Mouse (Mus musculus) heart, embryonic 14.5 days (tissue): Measurements from ENCODE around the gene Rag2. TPM values are rescaled to one million over a fixed set of nuclear protein-coding genes. Genes with fewer than 3 reads are reported as not detected.

ENCODE experiments used
- ATAC-seq: fragments of 200-750 bp; cut with Nextera tagmentation; 2 replicates; pipeline ENCODE4 v1.8.0; 2017; ENCODE audit warnings: low read depth, moderate TSS enrichment; ENCODE audit not compliant: insufficient number of reproducible peaks, insufficient read depth, low FRiP score
- H3K27ac ChIP-seq, 2 experiments: fragments of 200-500 bp in 1 of 2; fragments of 300-500 bp in 1 of 2; sonication (generic) in 1 of 2; replicated peaks in 1 of 2; 2 replicates each; pipeline ENCODE4 v1.5.1; 2012 to 2014; ENCODE audit warnings: low read depth in 2 of 2, low read length in 2 of 2, control low read depth in 1 of 2, mild to moderate bottlenecking in 1 of 2, mixed read lengths in 1 of 2; ENCODE audit not compliant: control insufficient read depth in 1 of 2, insufficient read depth in 1 of 2
- H3K27me3 ChIP-seq: fragments of 300-500 bp; sonication (generic); 2 replicates; pipeline ENCODE4 v1.6.1; 2014; ENCODE audit warnings: mild to moderate bottlenecking, low read length, control low read depth; ENCODE audit not compliant: control insufficient read depth, insufficient read depth
- H3K36me3 ChIP-seq: fragments of 300-500 bp; sonication (generic); 2 replicates; pipeline ENCODE4 v1.6.1; 2014; ENCODE audit warnings: mild to moderate bottlenecking, control low read depth, low read length, mixed read lengths; ENCODE audit not compliant: control insufficient read depth, insufficient read depth
- H3K4me1 ChIP-seq, 2 experiments: fragments of 200-500 bp in 1 of 2; fragments of 300-500 bp in 1 of 2; sonication (generic) in 1 of 2; 2 replicates each; pipeline ENCODE4 v1.6.1; 2012 to 2014; ENCODE audit warnings: low read length in 2 of 2, control low read depth in 1 of 2, mixed read lengths in 1 of 2; ENCODE audit not compliant: control insufficient read depth in 2 of 2, insufficient read depth in 2 of 2
- H3K4me2 ChIP-seq: fragments of 300-500 bp; sonication (generic); 2 replicates; pipeline ENCODE4 v1.6.1; 2014; ENCODE audit warnings: mild to moderate bottlenecking, low read length
- H3K4me3 ChIP-seq, 2 experiments: fragments of 200-500 bp in 1 of 2; fragments of 300-500 bp in 1 of 2; sonication (generic) in 1 of 2; 2 replicates each; pipeline ENCODE4 v1.5.1; 2012 to 2014; ENCODE audit warnings: low read length in 2 of 2, mild to moderate bottlenecking in 2 of 2, control low read depth in 1 of 2, low read depth in 1 of 2, moderate library complexity in 1 of 2; ENCODE audit not compliant: control insufficient read depth in 1 of 2, insufficient read depth in 1 of 2
- H3K9ac ChIP-seq: fragments of 300-500 bp; sonication (generic); 2 replicates; pipeline ENCODE4 v1.6.1; 2014; ENCODE audit warnings: mild to moderate bottlenecking, low read length
- H3K9me3 ChIP-seq: fragments of 300-500 bp; sonication (generic); 2 replicates; pipeline ENCODE4 v1.6.1; 2016; ENCODE audit warnings: low read length, control low read depth; ENCODE audit not compliant: control insufficient read depth
- WGBS: fragments of 180-500 bp; shearing (Covaris S2); extraction: QIAGEN DNeasy Blood & Tissue Kit; methylation state at CpG from one replicate; pipeline ENCODE4 v1.1.7; 2014; 5-methylcytosine and 5-hydroxymethylcytosine counted together
- polyA plus RNA-seq: library from polyadenylated mRNA; unstranded; fragments of >200 nt; fragmentation: Nextera tagmentation; extraction: Ambion mirVana; gene quantifications from 2 replicates; pipeline ENCODE4 v1.2.1, GENCODE M21; 2014

Rag2 gene
- polyA plus RNA-seq, 1 experiment from 2014 or later, result not detected

DNA sequence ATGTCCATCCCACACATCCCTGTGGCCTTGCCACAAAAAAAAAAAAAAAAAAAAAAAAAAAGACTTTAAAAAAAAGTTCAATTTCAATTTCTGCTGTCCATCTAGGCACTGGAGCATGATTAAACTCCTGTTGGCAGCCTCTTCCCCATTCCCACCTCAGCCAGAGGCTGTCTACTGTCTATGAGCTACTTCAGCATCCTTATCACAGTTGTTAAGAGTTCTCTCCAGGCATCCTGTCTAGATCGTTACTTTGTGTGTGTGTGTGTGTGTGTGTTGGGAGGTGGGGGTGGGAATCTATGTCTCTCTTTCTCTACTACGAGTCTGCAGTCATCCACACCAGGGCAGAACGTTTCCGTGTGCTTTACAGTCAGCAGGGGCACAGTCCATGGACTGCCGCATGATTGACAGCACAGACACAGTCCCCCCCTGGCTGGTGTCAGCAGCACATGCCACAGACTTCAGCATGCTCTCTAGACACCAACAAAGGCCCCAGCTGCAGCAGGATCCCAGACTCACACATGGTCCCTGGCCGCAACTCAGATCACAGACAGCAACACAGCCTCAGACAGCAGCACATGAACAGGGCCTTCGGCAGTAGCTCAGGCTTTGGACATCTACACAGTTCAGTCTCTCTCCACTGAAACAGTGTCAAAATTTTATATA, 16.2 kb upstream of the Rag2 start:
- Histone ChIP-seq H3K4me3 (no peak overlapping the region), H3K9me3 (no peaks in the 10 kb centered on the region), H3K4me1 (peaks cover 0 to 3% of the 10 kb centered on the region in 2 experiments; a peak in 1 of 4 replicates), H3K27me3 (no peaks in the 10 kb centered on the region), H3K36me3 (no peaks in the 10 kb centered on the region), H3K4me2 (peak overlapping the region; percentile 19), H3K27ac (0 out of 4 replicates have a peak overlapping the region, but pooled peaks of 1 of the 2 experiments have one; percentile 27), H3K9ac (no peak overlapping the region)
- ATAC-seq, result peak; percentile 64; the same call in 1 of the 2 replicates
- 14% methylated on average over 7 of the region's 7 CpGs for WGBS

DNA sequence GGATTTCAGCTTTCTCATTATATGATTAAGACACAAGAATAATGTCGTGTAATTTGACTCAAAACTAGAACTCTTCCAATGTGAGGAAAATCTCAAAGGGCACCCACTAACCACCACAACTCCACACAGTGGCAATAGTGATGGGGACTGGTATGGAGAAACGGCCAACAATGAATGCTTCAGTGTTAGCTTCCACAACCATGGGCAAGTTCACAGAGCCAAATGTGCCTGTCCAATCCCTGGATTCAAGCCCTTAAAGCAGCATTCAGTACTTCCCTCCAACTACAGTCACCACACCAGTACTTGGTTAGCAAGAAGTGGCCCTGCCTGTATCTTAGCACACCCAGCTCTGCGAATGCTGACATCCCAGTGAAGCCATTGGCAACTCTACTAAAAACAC, 13.7 kb upstream of the Rag2 start:
- Histone ChIP-seq H3K4me2 (no peak overlapping the region), H3K9me3 (no peaks in the 10 kb centered on the region), H3K27ac (no peak overlapping the region), H3K9ac (no peak overlapping the region), H3K27me3 (no peaks in the 10 kb centered on the region), H3K36me3 (no peaks in the 10 kb centered on the region), H3K4me1 (peaks cover 0 to 7% of the 10 kb centered on the region in 2 experiments; a peak in 2 of 4 replicates), H3K4me3 (no peak overlapping the region)
- no peak for ATAC-seq
- 88% methylated on average over 3 of the region's 3 CpGs for WGBS

DNA sequence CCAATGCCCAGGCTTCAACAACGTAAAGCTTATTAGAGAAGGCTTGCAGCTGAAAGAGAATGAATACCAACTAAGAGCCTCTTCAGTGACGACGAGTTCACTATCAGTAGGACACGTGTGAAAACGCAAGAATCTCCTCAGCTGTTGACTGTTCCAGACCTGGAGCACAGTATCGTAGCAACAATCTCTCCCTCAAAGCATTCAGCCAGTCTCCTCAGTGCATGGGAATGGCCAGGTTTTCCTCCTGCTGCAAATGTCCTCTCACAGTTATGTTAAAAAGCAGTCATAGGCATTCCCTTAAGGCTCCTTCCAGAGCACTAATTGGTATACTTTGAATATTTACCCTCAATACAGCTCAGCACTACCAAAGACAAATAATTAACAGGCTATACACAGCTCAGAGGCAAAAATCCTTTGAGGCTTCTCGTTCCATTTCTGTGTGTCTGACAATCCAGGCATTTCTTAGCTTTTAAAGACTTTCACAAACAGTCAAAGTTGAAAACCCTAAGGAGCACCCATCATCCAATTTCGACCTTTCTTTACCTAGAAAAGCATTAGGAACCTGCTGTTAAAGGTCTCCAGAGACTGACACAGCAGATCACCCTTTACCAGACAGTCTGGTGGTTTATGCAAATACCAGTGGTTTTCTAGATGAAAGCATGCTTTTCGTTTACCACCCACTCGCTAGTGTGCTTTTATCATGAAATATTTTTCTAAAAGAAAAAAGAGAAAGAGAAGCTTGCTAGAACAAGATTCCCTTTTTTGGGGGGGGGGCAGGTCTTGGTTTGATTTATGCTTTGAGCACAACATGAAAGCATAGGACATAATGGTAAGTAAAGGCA, 8.8 kb upstream of the Rag2 start:
- no peak overlapping the region for H3K4me3 ChIP-seq
- no peak overlapping the region for H3K9ac ChIP-seq
- H3K4me1 ChIP-seq, result peaks cover 0 to 4% of the 10 kb centered on the region in 2 experiments; a peak in 2 of 4 replicates
- H3K27me3 ChIP-seq, result no peaks in the 10 kb centered on the region
- H3K9me3 ChIP-seq, result no peaks in the 10 kb centered on the region
- 41% methylated on average over 10 of the region's 10 CpGs for WGBS
- no peak overlapping the region for H3K27ac ChIP-seq
- no peaks in the 10 kb centered on the region for H3K36me3 ChIP-seq
- no peak overlapping the region for H3K4me2 ChIP-seq
- ATAC-seq, result no peak

DNA sequence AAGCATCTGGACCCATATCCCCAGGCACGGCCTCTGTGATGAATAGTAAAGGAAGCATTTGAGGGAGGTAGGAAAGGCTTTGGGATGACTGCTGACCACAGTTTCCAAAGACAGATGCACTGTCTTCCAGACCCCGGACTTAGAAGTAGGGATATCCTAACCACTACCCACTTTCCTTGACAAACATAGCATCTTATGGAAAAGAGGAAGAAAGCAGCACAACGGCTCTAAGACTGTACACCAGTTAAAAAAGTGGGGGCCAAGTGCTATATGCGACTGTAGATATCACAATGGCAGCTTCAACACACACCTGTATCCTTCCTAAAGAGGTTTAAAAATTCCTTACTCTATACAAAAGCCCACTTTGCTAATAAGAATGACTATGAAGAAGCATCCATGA, 6.1 kb upstream of the Rag2 start:
- H3K4me1 ChIP-seq, result peaks cover 0 to 4% of the 10 kb centered on the region in 2 experiments; a peak in 1 of 4 replicates
- H3K27me3 ChIP-seq, result no peaks in the 10 kb centered on the region
- H3K4me3 ChIP-seq, result no peak overlapping the region
- H3K36me3 ChIP-seq, result no peaks in the 10 kb centered on the region
- H3K4me2 ChIP-seq, result no peak overlapping the region
- ATAC-seq, result no peak
- H3K9ac ChIP-seq, result no peak overlapping the region
- 86% methylated on average over 4 of the region's 4 CpGs for WGBS
- H3K9me3 ChIP-seq, result no peaks in the 10 kb centered on the region
- H3K27ac ChIP-seq, result no peak overlapping the region

DNA sequence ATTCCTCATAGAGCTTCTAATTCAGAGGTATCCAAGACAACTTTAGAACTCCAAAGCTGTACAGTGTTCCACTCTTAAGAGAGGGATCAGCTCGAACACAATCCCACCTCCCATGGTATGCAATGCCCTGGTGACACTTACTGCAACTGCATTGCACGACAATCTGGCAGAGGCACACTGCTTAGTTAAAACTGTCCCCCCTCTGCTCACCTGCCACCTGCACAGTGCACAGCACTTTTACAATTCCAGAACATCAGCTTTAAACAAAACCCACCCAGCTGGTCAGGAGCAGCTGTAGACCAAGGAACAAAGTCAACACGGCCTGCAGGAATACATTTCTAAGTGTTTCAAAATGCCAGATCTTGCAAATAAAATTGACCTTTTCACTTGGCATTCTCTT, 3.6 kb upstream of the Rag2 start:
- no peak overlapping the region for H3K4me3 ChIP-seq
- H3K27me3 ChIP-seq, result no peaks in the 10 kb centered on the region
- no peaks in the 10 kb centered on the region for H3K9me3 ChIP-seq
- no peaks in the 10 kb centered on the region for H3K4me1 ChIP-seq
- ATAC-seq, result no peak
- H3K9ac ChIP-seq, result no peak overlapping the region
- no peak overlapping the region for H3K4me2 ChIP-seq
- whole genome bisulfite sequencing, result 67% methylated on average over 3 of the region's 3 CpGs
- no peak overlapping the region for H3K27ac ChIP-seq
- no peaks in the 10 kb centered on the region for H3K36me3 ChIP-seq

DNA sequence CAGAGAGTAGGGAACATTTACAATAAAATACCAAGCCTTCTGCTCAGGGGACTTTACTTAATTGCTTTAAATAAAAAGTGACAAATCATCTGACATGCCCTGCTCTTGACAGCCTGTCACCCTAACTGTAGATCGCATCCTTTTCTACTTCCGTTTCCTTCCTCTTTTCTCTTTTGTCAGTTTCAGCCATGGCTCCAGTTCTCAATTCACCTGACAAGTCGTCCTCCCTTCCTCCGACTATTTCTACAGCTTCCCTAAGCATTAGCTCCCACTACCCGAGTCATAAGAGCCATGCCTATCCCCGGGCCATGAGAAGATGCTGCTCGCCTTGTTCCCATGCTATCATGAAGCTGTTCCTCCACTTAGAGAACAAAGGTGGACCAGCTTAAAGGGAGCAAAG, 2.9 kb upstream of the Rag2 start:
- Histone ChIP-seq H3K4me2 (no peak overlapping the region), H3K27me3 (no peaks in the 10 kb centered on the region), H3K36me3 (no peaks in the 10 kb centered on the region), H3K9ac (no peak overlapping the region), H3K27ac (no peak overlapping the region), H3K4me1 (no peaks in the 10 kb centered on the region), H3K9me3 (no peaks in the 10 kb centered on the region), H3K4me3 (no peak overlapping the region)
- WGBS, result 67% methylated on average over 7 of the region's 7 CpGs
- ATAC-seq, result no peak

DNA sequence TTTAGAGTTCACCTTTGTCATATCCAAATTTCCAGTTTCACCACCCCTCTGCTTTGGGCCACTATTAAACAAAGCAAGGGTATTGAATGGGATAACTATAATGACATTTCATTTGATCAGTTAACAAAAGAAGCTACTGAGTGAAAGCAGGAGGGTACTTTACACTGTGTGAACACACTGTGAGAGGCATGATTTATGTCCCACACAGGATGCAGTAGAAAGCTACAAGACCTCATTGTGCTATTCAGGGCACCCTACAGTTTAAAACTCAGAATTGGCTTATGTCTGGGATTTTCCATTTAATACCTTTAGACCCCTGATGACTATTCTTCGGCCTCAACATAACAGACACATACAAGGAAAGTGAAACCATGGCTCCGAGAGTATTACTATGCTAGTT, 1.5 kb upstream of the Rag2 start:
- Histone ChIP-seq H3K4me1 (0 out of 4 replicates have a peak, but pooled peaks cover 0 to 4% of the 10 kb centered on the region in 2 experiments), H3K27me3 (no peaks in the 10 kb centered on the region), H3K9me3 (no peaks in the 10 kb centered on the region), H3K4me2 (no peak overlapping the region), H3K9ac (no peak overlapping the region), H3K4me3 (no peak overlapping the region), H3K27ac (no peak overlapping the region), H3K36me3 (no peaks in the 10 kb centered on the region)
- 90% methylated on average over 2 of the region's 2 CpGs for WGBS
- no peak for ATAC-seq
